Mouse (Mus musculus): Measurements from ENCODE around the gene Iqsec1. TPM values are rescaled to one million over a fixed set of nuclear protein-coding genes. Genes with fewer than 3 reads are reported as not detected.

The Iqsec1 gene
- polyA plus RNA-seq, 1 experiment from 2014 or later: 4.2 TPM

GRCm38 (mm10) chr6:90912768-90913167 lies 75.7 kb downstream of the Iqsec1 start:
- H3K9me3 ChIP-seq (ENCODE audit: low read length): no peaks in the 10 kb centered on the region
- no peaks in the 10 kb centered on the region for H3K27me3 ChIP-seq (ENCODE audit: insufficient read depth, low read length)
- no peak overlapping the region for H3K9ac ChIP-seq (replicated peaks)
- 66% methylated on average over 6 of the region's 6 CpGs for WGBS (ENCODE audit: insufficient replicate concordance)
- no peaks in the 10 kb centered on the region for H3K36me3 ChIP-seq (replicated peaks; ENCODE audit: insufficient read depth, low read length)
- no peak for DNase-seq
- H3K27ac ChIP-seq (ENCODE audit: low read depth): no peak overlapping the region
- TF ChIP-seq EP300 (IDR thresholded peaks at IDR 0.05; ENCODE audit: low read depth): no peak
- no peak for TF ChIP-seq CTCF (IDR thresholded peaks at IDR 0.05; ENCODE audit: low read depth)
- no peak for ATAC-seq
- H3K4me3 ChIP-seq (ENCODE audit: low read depth, low read length): no peak overlapping the region
- no peak overlapping the region for H3K4me2 ChIP-seq (ENCODE audit: low read depth, low read length)
- H3K4me1 ChIP-seq (ENCODE audit: insufficient read depth): no peaks in the 10 kb centered on the region

DNA sequence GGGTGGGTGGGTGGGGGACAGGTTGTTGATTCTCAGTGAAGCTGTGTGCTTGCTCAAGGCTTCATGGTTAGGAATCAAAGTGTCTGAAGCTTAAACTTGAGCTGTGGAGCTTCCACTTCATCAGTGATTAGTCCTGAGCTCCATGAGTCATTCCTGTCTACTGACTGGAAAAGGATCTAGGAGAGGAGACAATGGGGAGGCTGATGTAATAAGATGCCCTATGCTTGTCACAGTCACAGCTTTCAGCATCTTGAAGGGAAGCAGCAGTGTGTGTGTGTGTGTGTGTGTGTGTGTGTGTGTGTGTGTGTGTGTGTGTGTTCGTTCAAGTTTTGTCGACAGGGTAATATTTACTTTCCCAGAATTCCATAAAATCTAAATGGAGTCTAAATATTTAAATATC lies 84.3 kb downstream of the Iqsec1 start:
- no peak for ATAC-seq
- H3K4me2 ChIP-seq (ENCODE audit: low read depth, low read length): no peak overlapping the region
- H3K27ac ChIP-seq (ENCODE audit: low read depth): no peak overlapping the region
- no peak overlapping the region for H3K4me3 ChIP-seq (ENCODE audit: low read depth, low read length)
- H3K4me1 ChIP-seq (ENCODE audit: insufficient read depth): no peaks in the 10 kb centered on the region
- no peaks in the 10 kb centered on the region for H3K27me3 ChIP-seq (ENCODE audit: insufficient read depth, low read length)
- no peak for TF ChIP-seq EP300 (IDR thresholded peaks at IDR 0.05; ENCODE audit: low read depth)
- no peak for TF ChIP-seq CTCF (IDR thresholded peaks at IDR 0.05; ENCODE audit: low read depth)
- H3K9me3 ChIP-seq (ENCODE audit: low read length): no peaks in the 10 kb centered on the region
- no peak overlapping the region for H3K9ac ChIP-seq (replicated peaks)
- no peak for DNase-seq
- WGBS (ENCODE audit: insufficient replicate concordance): 93% methylated on average over 2 of the region's 2 CpGs
- no peaks in the 10 kb centered on the region for H3K36me3 ChIP-seq (replicated peaks; ENCODE audit: insufficient read depth, low read length)

- whole genome bisulfite sequencing (ENCODE audit: insufficient replicate concordance): 65% methylated on average over 6 of the region's 6 CpGs
- ATAC-seq: no peak
- H3K36me3 ChIP-seq (replicated peaks; ENCODE audit: insufficient read depth, low read length): no peaks in the 10 kb centered on the region
- no peak for TF ChIP-seq CTCF (IDR thresholded peaks at IDR 0.05; ENCODE audit: low read depth)
- TF ChIP-seq EP300 (IDR thresholded peaks at IDR 0.05; ENCODE audit: low read depth): no peak
- no peaks in the 10 kb centered on the region for H3K9me3 ChIP-seq (ENCODE audit: low read length)
- no peaks in the 10 kb centered on the region for H3K4me1 ChIP-seq (ENCODE audit: insufficient read depth)
- H3K9ac ChIP-seq (replicated peaks): no peak overlapping the region
- no peak overlapping the region for H3K4me2 ChIP-seq (ENCODE audit: low read depth, low read length)
- DNase-seq: no peak
- H3K4me3 ChIP-seq (ENCODE audit: low read depth, low read length): no peak overlapping the region
- no peak overlapping the region for H3K27ac ChIP-seq (ENCODE audit: low read depth)
- H3K27me3 ChIP-seq (ENCODE audit: insufficient read depth, low read length): no peaks in the 10 kb centered on the region
These were observed 88.2 kb downstream of the Iqsec1 start for GRCm38 (mm10) chr6:90900302-90900701.

DNA sequence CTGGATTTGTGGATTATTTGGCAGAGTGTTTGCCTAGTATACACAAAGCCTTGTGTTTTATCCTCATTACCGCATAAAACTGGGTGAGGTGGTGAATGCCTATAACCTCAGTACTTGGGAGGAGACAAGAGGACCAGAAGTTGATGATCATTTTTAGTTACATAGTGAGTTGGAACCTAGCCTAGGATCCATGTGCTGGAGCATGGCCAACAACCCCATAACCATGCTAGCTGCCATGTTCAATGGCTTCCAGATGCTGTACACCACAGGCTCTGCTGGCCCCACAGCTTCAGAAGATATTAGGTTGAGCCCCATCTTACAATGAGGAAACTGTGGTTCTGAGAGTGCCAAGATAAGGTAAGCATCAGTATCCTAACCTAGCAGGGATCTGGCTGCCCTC lies 89.2 kb downstream of the Iqsec1 start:
- ATAC-seq (no peak), DNase-seq (no peak)
- no peak overlapping the region for H3K9ac ChIP-seq (replicated peaks)
- H3K4me3 ChIP-seq (ENCODE audit: low read depth, low read length): no peak overlapping the region
- no peak overlapping the region for H3K27ac ChIP-seq (ENCODE audit: low read depth)
- no peak overlapping the region for H3K4me2 ChIP-seq (ENCODE audit: low read depth, low read length)
- H3K36me3 ChIP-seq (replicated peaks; ENCODE audit: insufficient read depth, low read length): no peaks in the 10 kb centered on the region
- no peak for TF ChIP-seq EP300 (IDR thresholded peaks at IDR 0.05; ENCODE audit: low read depth)
- no peak for TF ChIP-seq CTCF (IDR thresholded peaks at IDR 0.05; ENCODE audit: low read depth)
- no peaks in the 10 kb centered on the region for H3K27me3 ChIP-seq (ENCODE audit: insufficient read depth, low read length)
- no peaks in the 10 kb centered on the region for H3K9me3 ChIP-seq (ENCODE audit: low read length)
- H3K4me1 ChIP-seq (ENCODE audit: insufficient read depth): no peaks in the 10 kb centered on the region
- WGBS (ENCODE audit: insufficient replicate concordance): 61% methylated on average over 1 of the region's 1 CpGs

DNA sequence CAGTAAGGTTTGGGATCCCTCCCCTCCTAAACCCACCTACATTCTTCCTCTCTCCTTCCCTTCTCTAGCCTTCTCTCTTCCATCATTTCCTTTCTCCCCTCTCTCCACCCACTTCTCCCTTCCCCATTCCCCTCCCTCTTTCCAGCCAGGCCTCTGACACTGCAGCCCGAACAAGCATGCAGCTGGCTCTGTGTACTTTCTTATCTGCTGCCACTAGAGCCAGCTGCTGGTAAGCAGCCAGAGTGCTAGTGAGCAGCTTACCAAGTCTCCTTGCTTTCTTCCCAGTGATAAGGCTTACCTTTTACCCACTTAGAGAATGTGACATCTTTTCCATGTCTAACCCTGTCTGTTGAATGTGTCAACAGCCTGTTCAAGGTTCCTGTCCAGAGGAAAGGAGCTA lies 90.4 kb downstream of the Iqsec1 start:
- no peaks in the 10 kb centered on the region for H3K27me3 ChIP-seq (ENCODE audit: insufficient read depth, low read length)
- H3K36me3 ChIP-seq (replicated peaks; ENCODE audit: insufficient read depth, low read length): no peaks in the 10 kb centered on the region
- no peaks in the 10 kb centered on the region for H3K4me1 ChIP-seq (ENCODE audit: insufficient read depth)
- H3K4me2 ChIP-seq (ENCODE audit: low read depth, low read length): no peak overlapping the region
- no peaks in the 10 kb centered on the region for H3K9me3 ChIP-seq (ENCODE audit: low read length)
- ATAC-seq: no peak
- no peak for DNase-seq
- WGBS (ENCODE audit: insufficient replicate concordance): 10% methylated on average over 1 of the region's 1 CpGs
- H3K27ac ChIP-seq (ENCODE audit: low read depth): no peak overlapping the region
- H3K9ac ChIP-seq (replicated peaks): no peak overlapping the region
- no peak overlapping the region for H3K4me3 ChIP-seq (ENCODE audit: low read depth, low read length)
- TF ChIP-seq CTCF (IDR thresholded peaks at IDR 0.05; ENCODE audit: low read depth) (no peak), EP300 (IDR thresholded peaks at IDR 0.05; ENCODE audit: low read depth) (no peak)

GRCm38 (mm10) chr6:90892401-90892800 lies 96.1 kb downstream of the Iqsec1 start:
- 76% methylated on average over 1 of the region's 1 CpGs for WGBS (ENCODE audit: insufficient replicate concordance)
- TF ChIP-seq EP300 (IDR thresholded peaks at IDR 0.05; ENCODE audit: low read depth): no peak
- no peak for TF ChIP-seq CTCF (IDR thresholded peaks at IDR 0.05; ENCODE audit: low read depth)
- H3K9ac ChIP-seq (replicated peaks): no peak overlapping the region
- no peak overlapping the region for H3K4me2 ChIP-seq (ENCODE audit: low read depth, low read length)
- ATAC-seq (no peak), DNase-seq (no peak)
- no peaks in the 10 kb centered on the region for H3K27me3 ChIP-seq (ENCODE audit: insufficient read depth, low read length)
- H3K27ac ChIP-seq (ENCODE audit: low read depth): no peak overlapping the region
- no peaks in the 10 kb centered on the region for H3K9me3 ChIP-seq (ENCODE audit: low read length)
- no peaks in the 10 kb centered on the region for H3K4me1 ChIP-seq (ENCODE audit: insufficient read depth)
- no peaks in the 10 kb centered on the region for H3K36me3 ChIP-seq (replicated peaks; ENCODE audit: insufficient read depth, low read length)
- no peak overlapping the region for H3K4me3 ChIP-seq (ENCODE audit: low read depth, low read length)
